Mouse (Mus musculus): Measurements from ENCODE around the gene Mrpl38.

Mrpl38 gene

GRCm38 (mm10) chr11:116138468-116139138, at the start of gene Mrpl38:
Mrpl38 (minus strand) TSS chr11:116138868.
- peak; percentile 91 to 93 for DNase-seq (ENCODE audit: low spot score in 2 of 2)

GRCm38 (mm10) chr11:116187226-116187930, 48.7 kb upstream of the Mrpl38 start:
- no peak for DNase-seq (ENCODE audit: low spot score in 2 of 2)

GRCm38 (mm10) chr11:116186360-116186759, 47.7 kb upstream of the Mrpl38 start:
- DNase-seq (ENCODE audit: low spot score in 2 of 2), result no peak

- DNase-seq (ENCODE audit: low spot score in 2 of 2), result no peak
Observed at GRCm38 (mm10) chr11:116185836-116186235, 47.2 kb upstream of the Mrpl38 start.

- no peak for DNase-seq (ENCODE audit: low spot score in 2 of 2)
Observed at GRCm38 (mm10) chr11:116178411-116179121, 39.9 kb upstream of the Mrpl38 start.

- no peak for DNase-seq (ENCODE audit: low spot score in 2 of 2)
Observed at GRCm38 (mm10) chr11:116176010-116176409, 37.3 kb upstream of the Mrpl38 start.

GRCm38 (mm10) chr11:116174775-116175448, 36.2 kb upstream of the Mrpl38 start:
- no peak for DNase-seq (ENCODE audit: low spot score in 2 of 2)

- no peak for DNase-seq (ENCODE audit: low spot score in 2 of 2)
Observed at GRCm38 (mm10) chr11:116171959-116172358, 33.3 kb upstream of the Mrpl38 start.

GRCm38 (mm10) chr11:116170003-116170800, 31.5 kb upstream of the Mrpl38 start:
- DNase-seq (ENCODE audit: low spot score in 2 of 2), result no peak

- no peak for DNase-seq (ENCODE audit: low spot score in 2 of 2)
Observed at GRCm38 (mm10) chr11:116169214-116169613, 30.5 kb upstream of the Mrpl38 start.

GRCm38 (mm10) chr11:116167884-116168439, 29.3 kb upstream of the Mrpl38 start, which contains the start of gene Fbf1:
Fbf1 (minus strand) TSS chr11:116168166.
- DNase-seq (ENCODE audit: low spot score in 2 of 2), result peak; percentile 95

- DNase-seq (ENCODE audit: low spot score in 2 of 2), result peak in 1 of 2 experiments; percentile 22
Observed at GRCm38 (mm10) chr11:116167232-116167631, 28.6 kb upstream of the Mrpl38 start.

- no peak for DNase-seq (ENCODE audit: low spot score in 2 of 2)
Observed at GRCm38 (mm10) chr11:116163002-116163401, 24.3 kb upstream of the Mrpl38 start.

- no peak for DNase-seq (ENCODE audit: low spot score in 2 of 2)
Observed at GRCm38 (mm10) chr11:116162146-116162545, 23.5 kb upstream of the Mrpl38 start.

- no peak for DNase-seq (ENCODE audit: low spot score in 2 of 2)
Observed at GRCm38 (mm10) chr11:116161312-116161711, 22.6 kb upstream of the Mrpl38 start.

- DNase-seq (ENCODE audit: low spot score in 2 of 2), result no peak
Observed at GRCm38 (mm10) chr11:116150960-116151359, 12.3 kb upstream of the Mrpl38 start.

GRCm38 (mm10) chr11:116149341-116149740, 10.7 kb upstream of the Mrpl38 start:
- no peak for DNase-seq (ENCODE audit: low spot score in 2 of 2)

GRCm38 (mm10) chr11:116148761-116149221, 10.1 kb upstream of the Mrpl38 start:
- no peak for DNase-seq (ENCODE audit: low spot score in 2 of 2)

- no peak for DNase-seq (ENCODE audit: low spot score in 2 of 2)
Observed at GRCm38 (mm10) chr11:116146294-116146985, 7.8 kb upstream of the Mrpl38 start.
